Mouse (Mus musculus) heart, embryonic 12.5 days (tissue): ENCODE measurements around the gene Stxbp4. TPM values are rescaled to one million over a fixed set of nuclear protein-coding genes. Genes with fewer than 3 reads are reported as not detected.

ENCODE experiments used
- ATAC-seq: fragments of 200-750 bp; cut with Nextera tagmentation; 2 replicates; pipeline ENCODE4 v1.8.0; 2017; ENCODE audit warnings: moderate TSS enrichment, moderate library complexity; ENCODE audit not compliant: insufficient number of reproducible peaks, low FRiP score
- H3K27ac ChIP-seq: fragments of 300-500 bp; sonication (generic); 2 replicates; pipeline ENCODE4 v1.5.1; 2016; ENCODE audit warnings: mild to moderate bottlenecking, moderate library complexity; ENCODE audit not compliant: poor library complexity, severe bottlenecking
- H3K27me3 ChIP-seq: fragments of 300-500 bp; sonication (generic); replicated peaks from 2 replicates; pipeline ENCODE4 v1.6.1; 2016; ENCODE audit warnings: mild to moderate bottlenecking, moderate library complexity
- H3K36me3 ChIP-seq: fragments of 300-500 bp; sonication (generic); 2 replicates; pipeline ENCODE4 v1.6.1; 2016; ENCODE audit warnings: mild to moderate bottlenecking, moderate library complexity
- H3K4me1 ChIP-seq: fragments of 300-500 bp; sonication (generic); replicated peaks from 2 replicates; pipeline ENCODE4 v1.6.1; 2016; ENCODE audit warnings: mild to moderate bottlenecking
- H3K4me2 ChIP-seq: fragments of 300-500 bp; sonication (generic); 2 replicates; pipeline ENCODE4 v1.6.1; 2016; ENCODE audit warnings: mild to moderate bottlenecking, moderate library complexity
- H3K4me3 ChIP-seq: fragments of 300-500 bp; sonication (generic); 2 replicates; pipeline ENCODE4 v1.5.1; 2016; ENCODE audit warnings: mild to moderate bottlenecking
- H3K9ac ChIP-seq: fragments of 300-500 bp; sonication (generic); 2 replicates; pipeline ENCODE4 v1.6.1; 2016; ENCODE audit warnings: mild to moderate bottlenecking, moderate library complexity
- H3K9me3 ChIP-seq: fragments of 300-500 bp; sonication (generic); replicated peaks from 2 replicates; pipeline ENCODE4 v1.6.1; 2016; ENCODE audit warnings: mild to moderate bottlenecking, moderate library complexity
- WGBS: fragments of 180-500 bp; shearing (Covaris S2); methylation state at CpG from one replicate; pipeline ENCODE4 v1.1.7; 2016; 5-methylcytosine and 5-hydroxymethylcytosine counted together
- polyA plus RNA-seq: library from polyadenylated mRNA; unstranded; fragments of >200 nt; fragmentation: Nextera tagmentation; extraction: Ambion mirVana; gene quantifications from 2 replicates; pipeline ENCODE4 v1.2.1, GENCODE M21; 2016

Gene Stxbp4
- polyA plus RNA-seq, result 15.1 and 16.5 TPM in 2 replicates

GRCm38 (mm10) chr11:90637440-90638311 lies at the start of gene Stxbp4, which contains the start of gene Cox11:
Gene Stxbp4, minus strand, starts transcription at chr11:90638084.
Gene Cox11, plus strand, starts transcription at chr11:90638173.
- Histone ChIP-seq H3K4me2 (peak within 1 kb of the TSS; percentile 80), H3K27ac (peak within 1 kb of the TSS; percentile 95), H3K36me3 (peaks cover 17% of the 10 kb centered on the region), H3K27me3 (no peaks in the 10 kb centered on the region), H3K9ac (peak within 1 kb of the TSS; percentile 96), H3K4me3 (peak within 1 kb of the TSS; percentile 100), H3K9me3 (no peaks in the 10 kb centered on the region), H3K4me1 (peaks cover 5% of the 10 kb centered on the region)
- under 1% methylated on average over 48 of the region's 48 CpGs for WGBS
- peak; percentile 98 for ATAC-seq

- H3K4me3 ChIP-seq, result peak overlapping the region; percentile 77
- H3K4me2 ChIP-seq, result peak overlapping the region; percentile 82
- peaks cover 22% of the 10 kb centered on the region for H3K4me1 ChIP-seq
- H3K27ac ChIP-seq, result no peak overlapping the region
- H3K9ac ChIP-seq, result peak overlapping the region; percentile 74
- ATAC-seq, result peak; percentile 75
- H3K9me3 ChIP-seq, result no peaks in the 10 kb centered on the region
- WGBS, result under 1% methylated on average over 17 of the region's 17 CpGs
- H3K27me3 ChIP-seq, result no peaks in the 10 kb centered on the region
- peaks cover 19% of the 10 kb centered on the region for H3K36me3 ChIP-seq
Observed at GRCm38 (mm10) chr11:90687040-90687439, 49.2 kb upstream of the Stxbp4 start.

- Histone ChIP-seq H3K36me3 (peaks cover 19% of the 10 kb centered on the region), H3K9ac (peak overlapping the region; percentile 74), H3K4me2 (peak overlapping the region; percentile 82), H3K9me3 (no peaks in the 10 kb centered on the region), H3K27me3 (no peaks in the 10 kb centered on the region), H3K4me1 (peaks cover 22% of the 10 kb centered on the region), H3K4me3 (peak overlapping the region; percentile 77), H3K27ac (no peak overlapping the region)
- WGBS, result 69% methylated on average over 13 of the region's 13 CpGs
- ATAC-seq, result peak; percentile 63; the same call in 1 of the 2 replicates
Observed at GRCm38 (mm10) chr11:90686287-90687025, 48.6 kb upstream of the Stxbp4 start.

GRCm38 (mm10) chr11:90685196-90685595 lies 47.3 kb upstream of the Stxbp4 start:
- Histone ChIP-seq H3K9ac (no peak overlapping the region; the same call in 1 of the 2 replicates), H3K27ac (no peak overlapping the region)
- WGBS, result 78% methylated on average over 6 of the region's 6 CpGs

GRCm38 (mm10) chr11:90684765-90685164 lies 46.9 kb upstream of the Stxbp4 start:
- peaks cover 33% of the 10 kb centered on the region for H3K36me3 ChIP-seq
- no peak overlapping the region for H3K27ac ChIP-seq
- WGBS, result 69% methylated on average over 6 of the region's 6 CpGs
- H3K4me1 ChIP-seq, result peaks cover 22% of the 10 kb centered on the region
- H3K9ac ChIP-seq, result no peak overlapping the region
- no peak overlapping the region for H3K4me3 ChIP-seq
- no peaks in the 10 kb centered on the region for H3K27me3 ChIP-seq
- no peak overlapping the region for H3K4me2 ChIP-seq
- ATAC-seq, result no peak
- no peaks in the 10 kb centered on the region for H3K9me3 ChIP-seq

More at GRCm38 (mm10) chr11:90685196-90685595, 47.3 kb upstream of the Stxbp4 start:
- Histone ChIP-seq H3K9me3 (no peaks in the 10 kb centered on the region), H3K27me3 (no peaks in the 10 kb centered on the region), H3K36me3 (peaks cover 29% of the 10 kb centered on the region), H3K4me1 (peaks cover 22% of the 10 kb centered on the region), H3K4me3 (no peak overlapping the region), H3K4me2 (no peak overlapping the region)
- ATAC-seq, result no peak

- peaks cover 38% of the 10 kb centered on the region for H3K36me3 ChIP-seq
- H3K27ac ChIP-seq, result no peak overlapping the region
- no peak for ATAC-seq
- H3K9me3 ChIP-seq, result no peaks in the 10 kb centered on the region
- no peak overlapping the region for H3K9ac ChIP-seq
- H3K4me3 ChIP-seq, result no peak overlapping the region
- H3K27me3 ChIP-seq, result no peaks in the 10 kb centered on the region
- H3K4me2 ChIP-seq, result no peak overlapping the region
- H3K4me1 ChIP-seq, result peaks cover 29% of the 10 kb centered on the region
Observed at GRCm38 (mm10) chr11:90681171-90681570, 43.3 kb upstream of the Stxbp4 start.

GRCm38 (mm10) chr11:90678582-90678981 lies 40.7 kb upstream of the Stxbp4 start:
- peaks cover 28% of the 10 kb centered on the region for H3K4me1 ChIP-seq
- no peak overlapping the region for H3K4me3 ChIP-seq
- WGBS, result 88% methylated on average over 5 of the region's 5 CpGs
- H3K27ac ChIP-seq, result peak overlapping the region; percentile 85
- no peak for ATAC-seq
- peaks cover 35% of the 10 kb centered on the region for H3K36me3 ChIP-seq
- no peaks in the 10 kb centered on the region for H3K27me3 ChIP-seq
- H3K4me2 ChIP-seq, result peak overlapping the region; percentile 36; the same call in 1 of the 2 replicates
- H3K9me3 ChIP-seq, result no peaks in the 10 kb centered on the region
- H3K9ac ChIP-seq, result no peak overlapping the region

- ATAC-seq, result peak; percentile 56
- H3K27ac ChIP-seq, result peak overlapping the region; percentile 85
- H3K9ac ChIP-seq, result no peak overlapping the region
- H3K4me3 ChIP-seq, result no peak overlapping the region
- peaks cover 37% of the 10 kb centered on the region for H3K36me3 ChIP-seq
- H3K9me3 ChIP-seq, result no peaks in the 10 kb centered on the region
- 41% methylated on average over 8 of the region's 8 CpGs for WGBS
- peak overlapping the region; percentile 36 for H3K4me2 ChIP-seq
- peaks cover 28% of the 10 kb centered on the region for H3K4me1 ChIP-seq
- H3K27me3 ChIP-seq, result no peaks in the 10 kb centered on the region
Observed at GRCm38 (mm10) chr11:90677771-90678288, 39.9 kb upstream of the Stxbp4 start.

DNA sequence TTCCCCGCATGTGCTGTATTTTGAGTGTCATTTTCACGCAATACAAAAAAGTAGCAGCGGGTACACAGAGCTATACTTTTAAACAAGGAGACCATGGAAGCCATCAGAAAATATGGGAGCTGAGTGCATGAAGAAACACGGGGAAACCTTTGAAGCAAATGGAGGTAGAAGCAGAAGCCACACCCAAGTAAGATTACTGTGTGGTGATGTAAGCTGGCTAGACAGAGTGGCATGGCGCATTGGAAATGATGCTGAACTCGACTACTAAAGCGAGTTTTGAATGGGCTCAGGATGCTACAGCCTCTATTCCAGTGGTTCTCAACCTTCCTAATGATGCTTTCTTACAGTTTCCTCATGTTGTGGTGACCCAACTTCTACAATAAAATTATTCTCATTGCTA lies 39.1 kb upstream of the Stxbp4 start:
- Histone ChIP-seq H3K4me1 (peaks cover 28% of the 10 kb centered on the region), H3K9me3 (no peaks in the 10 kb centered on the region), H3K4me2 (peak overlapping the region; percentile 36; the same call in 1 of the 2 replicates), H3K36me3 (peaks cover 37% of the 10 kb centered on the region), H3K4me3 (no peak overlapping the region), H3K9ac (no peak overlapping the region), H3K27ac (0 out of 2 replicates have a peak overlapping the region, but pooled peaks have one; percentile 85), H3K27me3 (no peaks in the 10 kb centered on the region)
- 89% methylated on average over 7 of the region's 7 CpGs for WGBS
- no peak for ATAC-seq

DNA sequence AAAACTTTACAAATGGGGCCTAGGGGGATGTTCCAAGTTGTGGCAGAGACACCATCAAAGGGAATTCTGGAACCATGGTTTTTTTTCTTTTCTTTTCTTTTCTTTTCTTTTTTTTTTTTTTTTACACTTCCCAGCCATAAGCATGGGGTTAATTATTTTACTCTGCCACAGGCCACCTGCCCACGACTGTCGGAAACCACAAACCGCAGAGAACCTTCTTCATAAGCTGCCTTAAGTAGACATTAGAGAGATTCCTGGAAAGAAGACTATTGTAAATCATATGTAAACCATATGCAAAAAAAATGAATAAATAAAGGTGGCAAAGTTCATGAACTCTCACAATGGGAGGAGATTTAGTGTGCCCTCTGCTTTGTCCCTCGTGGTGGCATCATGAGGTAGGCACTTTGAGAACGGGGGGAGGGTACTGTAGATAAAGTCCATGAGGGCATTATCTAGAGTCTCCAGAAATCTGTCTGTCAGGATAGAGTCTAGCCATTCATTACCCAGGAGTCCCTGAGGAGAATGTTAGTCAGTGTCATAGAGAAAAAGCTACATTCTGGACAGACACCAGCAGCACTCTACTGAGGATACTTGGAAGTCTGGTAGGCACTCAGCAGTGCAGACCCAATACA lies 37.7 kb upstream of the Stxbp4 start:
- Histone ChIP-seq H3K9ac (no peak overlapping the region), H3K36me3 (peaks cover 35% of the 10 kb centered on the region), H3K27me3 (no peaks in the 10 kb centered on the region), H3K4me3 (no peak overlapping the region), H3K4me1 (peaks cover 28% of the 10 kb centered on the region), H3K9me3 (no peaks in the 10 kb centered on the region), H3K27ac (no peak overlapping the region; the same call in 1 of the 2 replicates), H3K4me2 (peak overlapping the region; percentile 11; the same call in 1 of the 2 replicates)
- peak; percentile 76 for ATAC-seq
- 64% methylated on average over 5 of the region's 5 CpGs for WGBS
